Mouse (Mus musculus) heart, embryonic 10.5 days (tissue): ENCODE measurements around the gene Rrp1. TPM values are rescaled to one million over a fixed set of nuclear protein-coding genes. Genes with fewer than 3 reads are reported as not detected.
A peak's percentile ranks its signal among the peaks of the same experiment; 100 is the strongest.

ENCODE experiments used
- DNase-seq: peaks from one replicate; pipeline ENCODE4 v3.0.0-alpha.2; 2017; ENCODE audit warnings: low spot score
- H3K27ac ChIP-seq: fragments of 300-500 bp; sonication (generic); 2 replicates; pipeline ENCODE4 v1.5.1; 2016; ENCODE audit warnings: mild to moderate bottlenecking
- H3K27me3 ChIP-seq: fragments of 300-500 bp; sonication (generic); 2 replicates; pipeline ENCODE4 v1.6.1; 2016; ENCODE audit warnings: mild to moderate bottlenecking; ENCODE audit not compliant: poor library complexity, insufficient read depth, severe bottlenecking
- H3K36me3 ChIP-seq: fragments of 300-500 bp; sonication (generic); 2 replicates; pipeline ENCODE4 v1.6.1; 2016; ENCODE audit warnings: mild to moderate bottlenecking, moderate library complexity
- H3K4me1 ChIP-seq: fragments of 300-500 bp; sonication (generic); 2 replicates; pipeline ENCODE4 v1.6.1; 2016; ENCODE audit warnings: mild to moderate bottlenecking
- H3K4me3 ChIP-seq: fragments of 300-500 bp; sonication (generic); 2 replicates; pipeline ENCODE4 v1.5.1; 2016; ENCODE audit warnings: mild to moderate bottlenecking, moderate library complexity
- H3K9me3 ChIP-seq: fragments of 300-500 bp; sonication (generic); 2 replicates; pipeline ENCODE4 v1.6.1; 2016; ENCODE audit warnings: mild to moderate bottlenecking, moderate library complexity
- WGBS: fragments of 180-500 bp; shearing (Covaris S2); methylation state at CpG from one replicate; pipeline ENCODE4 v1.1.7; 2016; 5-methylcytosine and 5-hydroxymethylcytosine counted together
- polyA plus RNA-seq: library from polyadenylated mRNA; unstranded; fragments of >200 nt; fragmentation: Nextera tagmentation; extraction: Ambion mirVana; gene quantifications from 2 replicates; pipeline ENCODE4 v1.2.1, GENCODE M21; 2016

Rrp1 gene
- polyA plus RNA-seq, 1 experiment from 2014 or later: 283 TPM

GRCm38 (mm10) chr10:78392072-78392471, 20.8 kb downstream of the Rrp1 start:
- H3K4me3 ChIP-seq: peak overlapping the region; percentile 18; the same call in 1 of the 2 replicates
- WGBS: 2% methylated on average over 18 of the region's 18 CpGs

GRCm38 (mm10) chr10:78390982-78391470, 21.8 kb downstream of the Rrp1 start:
- peaks cover 55% of the 10 kb centered on the region for H3K27me3 ChIP-seq
- H3K4me1 ChIP-seq: peaks cover 8% of the 10 kb centered on the region; the same call in 1 of the 2 replicates
- H3K36me3 ChIP-seq: no peaks in the 10 kb centered on the region
- H3K9me3 ChIP-seq: no peaks in the 10 kb centered on the region
- 21% methylated on average over 4 of the region's 4 CpGs for WGBS
- no peak overlapping the region for H3K27ac ChIP-seq
- DNase-seq: no peak
- no peak overlapping the region for H3K4me3 ChIP-seq

More at GRCm38 (mm10) chr10:78392072-78392471, 20.8 kb downstream of the Rrp1 start:
- Histone ChIP-seq H3K27ac (no peak overlapping the region), H3K36me3 (no peaks in the 10 kb centered on the region), H3K9me3 (no peaks in the 10 kb centered on the region), H3K4me1 (peaks cover 12% of the 10 kb centered on the region; the same call in 1 of the 2 replicates), H3K27me3 (peaks cover 55% of the 10 kb centered on the region)
- DNase-seq: peak; percentile 89

GRCm38 (mm10) chr10:78388216-78388980, 24.4 kb downstream of the Rrp1 start:
- DNase-seq: no peak
- no peaks in the 10 kb centered on the region for H3K9me3 ChIP-seq
- WGBS: 61% methylated on average over 20 of the region's 20 CpGs
- H3K27ac ChIP-seq: no peak overlapping the region
- H3K36me3 ChIP-seq: no peaks in the 10 kb centered on the region
- H3K4me3 ChIP-seq: no peak overlapping the region
- H3K27me3 ChIP-seq: peaks cover 46% of the 10 kb centered on the region
- peaks cover 8% of the 10 kb centered on the region; the same call in 1 of the 2 replicates for H3K4me1 ChIP-seq

GRCm38 (mm10) chr10:78385520-78385919, 27.3 kb downstream of the Rrp1 start:
- Histone ChIP-seq H3K27ac (no peak overlapping the region), H3K36me3 (no peaks in the 10 kb centered on the region), H3K9me3 (no peaks in the 10 kb centered on the region), H3K4me1 (no peaks in the 10 kb centered on the region), H3K4me3 (no peak overlapping the region), H3K27me3 (peaks cover 20% of the 10 kb centered on the region)
- 62% methylated on average over 5 of the region's 5 CpGs for WGBS
- no peak for DNase-seq

GRCm38 (mm10) chr10:78383567-78383966, 29.3 kb downstream of the Rrp1 start:
- no peaks in the 10 kb centered on the region for H3K9me3 ChIP-seq
- no peaks in the 10 kb centered on the region for H3K4me1 ChIP-seq
- no peak for DNase-seq
- 71% methylated on average over 3 of the region's 3 CpGs for WGBS
- H3K27ac ChIP-seq: no peak overlapping the region
- H3K27me3 ChIP-seq: 0 out of 2 replicates have a peak, but pooled peaks cover under 1% of the 10 kb centered on the region
- H3K4me3 ChIP-seq: no peak overlapping the region
- no peaks in the 10 kb centered on the region for H3K36me3 ChIP-seq

- DNase-seq: no peak
- WGBS: 94% methylated on average over 7 of the region's 7 CpGs
- no peaks in the 10 kb centered on the region for H3K27me3 ChIP-seq
- no peaks in the 10 kb centered on the region for H3K4me1 ChIP-seq
- no peaks in the 10 kb centered on the region for H3K9me3 ChIP-seq
- no peaks in the 10 kb centered on the region for H3K36me3 ChIP-seq
- H3K4me3 ChIP-seq: no peak overlapping the region
- no peak overlapping the region for H3K27ac ChIP-seq
These were observed 34.3 kb downstream of the Rrp1 start for GRCm38 (mm10) chr10:78378516-78378915.

- H3K36me3 ChIP-seq: no peaks in the 10 kb centered on the region
- 0 out of 2 replicates have a peak, but pooled peaks cover 6% of the 10 kb centered on the region for H3K4me1 ChIP-seq
- no peak overlapping the region for H3K4me3 ChIP-seq
- no peaks in the 10 kb centered on the region for H3K9me3 ChIP-seq
- no peak for DNase-seq
- H3K27me3 ChIP-seq: peaks cover 12% of the 10 kb centered on the region; the same call in 1 of the 2 replicates
- H3K27ac ChIP-seq: no peak overlapping the region
- 72% methylated on average over 27 of the region's 27 CpGs for WGBS
These were observed 39.9 kb downstream of the Rrp1 start for GRCm38 (mm10) chr10:78372681-78373668.

GRCm38 (mm10) chr10:78371746-78372145, 41.1 kb downstream of the Rrp1 start:
- no peaks in the 10 kb centered on the region for H3K36me3 ChIP-seq
- peaks cover 18% of the 10 kb centered on the region for H3K4me1 ChIP-seq
- no peaks in the 10 kb centered on the region for H3K9me3 ChIP-seq
- peaks cover 12% of the 10 kb centered on the region; the same call in 1 of the 2 replicates for H3K27me3 ChIP-seq
- H3K27ac ChIP-seq: no peak overlapping the region
- H3K4me3 ChIP-seq: no peak overlapping the region
- WGBS: 77% methylated on average over 6 of the region's 6 CpGs
- DNase-seq: no peak

- peaks cover 29% of the 10 kb centered on the region for H3K4me1 ChIP-seq
- 29% methylated on average over 4 of the region's 4 CpGs for WGBS
- H3K27me3 ChIP-seq: peaks cover 12% of the 10 kb centered on the region
- no peaks in the 10 kb centered on the region for H3K36me3 ChIP-seq
- no peaks in the 10 kb centered on the region for H3K9me3 ChIP-seq
- DNase-seq: no peak
- H3K4me3 ChIP-seq: no peak overlapping the region
- peak overlapping the region; percentile 47; the same call in 1 of the 2 replicates for H3K27ac ChIP-seq
These were observed 45.3 kb downstream of the Rrp1 start for GRCm38 (mm10) chr10:78367586-78367985.

GRCm38 (mm10) chr10:78366851-78367312, 46.0 kb downstream of the Rrp1 start:
- H3K9me3 ChIP-seq: no peaks in the 10 kb centered on the region
- no peak for DNase-seq
- H3K27me3 ChIP-seq: peaks cover 12% of the 10 kb centered on the region
- peaks cover 29% of the 10 kb centered on the region for H3K4me1 ChIP-seq
- H3K4me3 ChIP-seq: peak overlapping the region; percentile 27; the same call in 1 of the 2 replicates
- H3K27ac ChIP-seq: peak overlapping the region; percentile 77; the same call in 1 of the 2 replicates
- WGBS: 22% methylated on average over 9 of the region's 9 CpGs
- H3K36me3 ChIP-seq: no peaks in the 10 kb centered on the region

GRCm38 (mm10) chr10:78366195-78366834, 46.5 kb downstream of the Rrp1 start:
- Histone ChIP-seq H3K4me3 (no peak overlapping the region), H3K9me3 (no peaks in the 10 kb centered on the region), H3K4me1 (peaks cover 29% of the 10 kb centered on the region), H3K27ac (peak overlapping the region; percentile 77; the same call in 1 of the 2 replicates), H3K36me3 (no peaks in the 10 kb centered on the region), H3K27me3 (peaks cover 12% of the 10 kb centered on the region)
- 16% methylated on average over 5 of the region's 5 CpGs for WGBS
- DNase-seq: no peak

GRCm38 (mm10) chr10:78365555-78365954, 47.3 kb downstream of the Rrp1 start:
- peaks cover 12% of the 10 kb centered on the region for H3K27me3 ChIP-seq
- H3K4me3 ChIP-seq: no peak overlapping the region
- H3K4me1 ChIP-seq: peaks cover 29% of the 10 kb centered on the region
- no peak overlapping the region for H3K27ac ChIP-seq
- WGBS: 70% methylated on average over 6 of the region's 6 CpGs
- H3K9me3 ChIP-seq: no peaks in the 10 kb centered on the region
- DNase-seq: no peak
- no peaks in the 10 kb centered on the region for H3K36me3 ChIP-seq
